Mouse (Mus musculus) heart, postnatal 10 days (tissue): Measurements from ENCODE around the gene Racgap1. TPM values are rescaled to one million over a fixed set of nuclear protein-coding genes. Genes with fewer than 3 reads are reported as not detected.

Experiments
- DNase-seq, 2 experiments: peaks; one replicate each; pipeline ENCODE4 v3.0.0; 2021
- intact Hi-C: fragments of 180-260 bp; cut with DNase I; formaldehyde crosslinking; loops from one replicate; pipeline ENCODE4 v1.15.1; 2025
- total RNA-seq, 2 experiments: library from RNA; stranded (reverse); gene quantifications; 2 replicates each; pipeline ENCODE4 v1.2.3; 2021

Gene Racgap1
- total RNA-seq, 2 experiments from 2014 or later = 28.7 to 29.6 TPM

- DNase-seq = peak; percentile 87 to 92
- intact Hi-C loops = loop anchor here (1.0 to 2.0 kb wide), 5 partner anchors 73 to 313 kb away; no protein-coding TSS in a partner anchor
Observed at GRCm38 (mm10) chr15:99596056-99596687, 55.3 kb downstream of the Racgap1 start.

GRCm38 (mm10) chr15:99594951-99595350 lies 56.5 kb downstream of the Racgap1 start:
- DNase-seq = no peak
- intact Hi-C loops = no loop called here

- DNase-seq = no peak
- intact Hi-C loops = no loop called here
Observed at GRCm38 (mm10) chr15:99592877-99593276, 58.6 kb downstream of the Racgap1 start.

GRCm38 (mm10) chr15:99592177-99592576 lies 59.3 kb downstream of the Racgap1 start:
- no peak for DNase-seq
- intact Hi-C loops = no loop called here

- DNase-seq = no peak
- intact Hi-C loops = no loop called here
Observed at GRCm38 (mm10) chr15:99590429-99591084, 60.9 kb downstream of the Racgap1 start, which contains the start of gene Aqp5. TSS of gene Aqp5 (plus strand) at chr15:99590782.

GRCm38 (mm10) chr15:99589704-99590103 lies 61.8 kb downstream of the Racgap1 start:
- no peak for DNase-seq
- intact Hi-C loops = no loop called here

- intact Hi-C loops = no loop called here
- no peak for DNase-seq
Observed at GRCm38 (mm10) chr15:99589237-99589636, 62.2 kb downstream of the Racgap1 start.

- DNase-seq = no peak
- intact Hi-C loops = no loop called here
Observed at GRCm38 (mm10) chr15:99586525-99586924, 64.9 kb downstream of the Racgap1 start.

- intact Hi-C loops = no loop called here
- DNase-seq = no peak
Observed at GRCm38 (mm10) chr15:99585741-99586140, 65.7 kb downstream of the Racgap1 start.

- DNase-seq = no peak
- intact Hi-C loops = no loop called here
Observed at GRCm38 (mm10) chr15:99584407-99585202, 66.9 kb downstream of the Racgap1 start.

GRCm38 (mm10) chr15:99583463-99584344 lies 67.8 kb downstream of the Racgap1 start:
- intact Hi-C loops = no loop called here
- DNase-seq = peak; percentile 38 to 50

GRCm38 (mm10) chr15:99578802-99579485 lies 72.5 kb downstream of the Racgap1 start, which contains the start of gene Aqp2:
TSS of gene Aqp2 (plus strand) at chr15:99579055.
- intact Hi-C loops = no loop called here
- DNase-seq = peak in 1 of 2 experiments; percentile 17

Other genes with a start within 250 kb of the Racgap1 start
- gene Nckap5l, start 193.9 kb downstream of the Racgap1 start, total RNA-seq = 10 to 100 TPM; 17.4 to 25.5 TPM
- gene Bcdin3d, start 176.9 kb downstream of the Racgap1 start, total RNA-seq = 1 to 10 TPM; 3.9 to 7.3 TPM
- gene Faim2, start 123.5 kb downstream of the Racgap1 start, total RNA-seq = under 1 TPM; 0.10 to 0.32 TPM
- not detected for gene Aqp2, start 72.6 kb downstream of the Racgap1 start, total RNA-seq
- gene Aqp5, start 60.9 kb downstream of the Racgap1 start, total RNA-seq = under 1 TPM; 0.38 to 0.74 TPM
- not detected for gene Aqp6, start 50.3 kb downstream of the Racgap1 start, total RNA-seq
- under 1 TPM; 0.69 to 0.72 TPM for gene Asic1, start 18.7 kb upstream of the Racgap1 start, total RNA-seq
- gene Smarcd1, start 50.5 kb upstream of the Racgap1 start, total RNA-seq = 10 to 100 TPM; 39.2 to 40.2 TPM
- gene Gm17349, start 53.8 kb upstream of the Racgap1 start, total RNA-seq = 1 to 10 TPM; 4.7 to 5.5 TPM
- 100 to 1,000 TPM in 1 of 2 experiments, 10 to 100 TPM in 1; 74.8 to 238 TPM for gene Gpd1, start 65.9 kb upstream of the Racgap1 start, total RNA-seq
- gene Cox14, start 74.0 kb upstream of the Racgap1 start, total RNA-seq = 100 to 1,000 TPM; 212 to 221 TPM
- gene Cers5, start 121.2 kb upstream of the Racgap1 start, total RNA-seq = 10 to 100 TPM; 26.4 to 28.1 TPM
- 10 to 100 TPM; 27.9 to 32.8 TPM for gene Lima1, start 223.8 kb upstream of the Racgap1 start, total RNA-seq